Mouse (Mus musculus): ENCODE data around the gene Syngap1. TPM values are rescaled to one million over a fixed set of nuclear protein-coding genes. Genes with fewer than 3 reads are reported as not detected.

Syngap1 gene
- polyA plus RNA-seq, 1 experiment = 7.6 TPM

GRCm38 (mm10) chr17:26945824-26946495 is 4.9 kb downstream of the Syngap1 start:
- Histone ChIP-seq H3K4me3 (ENCODE audit: control insufficient read depth, insufficient read depth, low read length) (peak overlapping the region; percentile 28), H3K4me1 (replicated peaks; ENCODE audit: control insufficient read depth, insufficient read depth, low read length) (peaks cover 19% of the 10 kb centered on the region), H3K27me3 (ENCODE audit: control insufficient read depth, insufficient read depth, low read length) (peaks cover 10% of the 10 kb centered on the region; the same call in 1 of the 2 replicates), H3K36me3 (ENCODE audit: control insufficient read depth, insufficient read depth, low read length) (no peaks in the 10 kb centered on the region), H3K27ac (ENCODE audit: control insufficient read depth, insufficient read depth, low read length) (no peak overlapping the region)
- DNase-seq = no peak
- no peak for TF ChIP-seq POLR2A (IDR thresholded peaks at IDR 0.05; ENCODE audit: control insufficient read depth, extremely low read depth, insufficient read depth, low read length, poor library complexity)
- TF ChIP-seq CTCF (IDR thresholded peaks at IDR 0.05; ENCODE audit: borderline replicate concordance, control insufficient read depth, extremely low read depth, insufficient read depth, low read length, poor library complexity) = no peak
- WGBS = 65% methylated on average over 13 of the region's 13 CpGs

GRCm38 (mm10) chr17:26946567-26946966 is 5.5 kb downstream of the Syngap1 start:
- H3K27ac ChIP-seq (ENCODE audit: control insufficient read depth, insufficient read depth, low read length) = no peak overlapping the region
- H3K4me3 ChIP-seq (ENCODE audit: control insufficient read depth, insufficient read depth, low read length) = peak overlapping the region; percentile 28
- DNase-seq = no peak
- H3K4me1 ChIP-seq (replicated peaks; ENCODE audit: control insufficient read depth, insufficient read depth, low read length) = peaks cover 20% of the 10 kb centered on the region
- 3% methylated on average over 37 of the region's 37 CpGs for WGBS
- peaks cover 10% of the 10 kb centered on the region; the same call in 1 of the 2 replicates for H3K27me3 ChIP-seq (ENCODE audit: control insufficient read depth, insufficient read depth, low read length)
- TF ChIP-seq CTCF (IDR thresholded peaks at IDR 0.05; ENCODE audit: borderline replicate concordance, control insufficient read depth, extremely low read depth, insufficient read depth, low read length, poor library complexity) (no peak), POLR2A (IDR thresholded peaks at IDR 0.05; ENCODE audit: control insufficient read depth, extremely low read depth, insufficient read depth, low read length, poor library complexity) (no peak)
- H3K36me3 ChIP-seq (ENCODE audit: control insufficient read depth, insufficient read depth, low read length) = no peaks in the 10 kb centered on the region

- H3K27ac ChIP-seq (ENCODE audit: control insufficient read depth, insufficient read depth, low read length) = no peak overlapping the region
- no peak for DNase-seq
Measured at GRCm38 (mm10) chr17:26947231-26948100, 6.4 kb downstream of the Syngap1 start.

GRCm38 (mm10) chr17:26948316-26949050 is 7.4 kb downstream of the Syngap1 start:
- no peak for DNase-seq
- TF ChIP-seq POLR2A (IDR thresholded peaks at IDR 0.05; ENCODE audit: control insufficient read depth, extremely low read depth, insufficient read depth, low read length, poor library complexity) (no peak), CTCF (IDR thresholded peaks at IDR 0.05; ENCODE audit: borderline replicate concordance, control insufficient read depth, extremely low read depth, insufficient read depth, low read length, poor library complexity) (no peak)
- H3K4me3 ChIP-seq (ENCODE audit: control insufficient read depth, insufficient read depth, low read length) = peak overlapping the region; percentile 35
- peaks cover 10% of the 10 kb centered on the region; the same call in 1 of the 2 replicates for H3K27me3 ChIP-seq (ENCODE audit: control insufficient read depth, insufficient read depth, low read length)
- no peaks in the 10 kb centered on the region for H3K36me3 ChIP-seq (ENCODE audit: control insufficient read depth, insufficient read depth, low read length)
- 2% methylated on average over 68 of the region's 87 CpGs for WGBS
- H3K4me1 ChIP-seq (replicated peaks; ENCODE audit: control insufficient read depth, insufficient read depth, low read length) = peaks cover 30% of the 10 kb centered on the region
- no peak overlapping the region for H3K27ac ChIP-seq (ENCODE audit: control insufficient read depth, insufficient read depth, low read length)

More at GRCm38 (mm10) chr17:26947231-26948100, 6.4 kb downstream of the Syngap1 start:
- H3K36me3 ChIP-seq (ENCODE audit: control insufficient read depth, insufficient read depth, low read length) = no peaks in the 10 kb centered on the region
- no peak for TF ChIP-seq CTCF (IDR thresholded peaks at IDR 0.05; ENCODE audit: borderline replicate concordance, control insufficient read depth, extremely low read depth, insufficient read depth, low read length, poor library complexity)
- no peak for TF ChIP-seq POLR2A (IDR thresholded peaks at IDR 0.05; ENCODE audit: control insufficient read depth, extremely low read depth, insufficient read depth, low read length, poor library complexity)
- peaks cover 10% of the 10 kb centered on the region; the same call in 1 of the 2 replicates for H3K27me3 ChIP-seq (ENCODE audit: control insufficient read depth, insufficient read depth, low read length)
- peaks cover 27% of the 10 kb centered on the region for H3K4me1 ChIP-seq (replicated peaks; ENCODE audit: control insufficient read depth, insufficient read depth, low read length)
- no peak overlapping the region for H3K4me3 ChIP-seq (ENCODE audit: control insufficient read depth, insufficient read depth, low read length)
- WGBS = 88% methylated on average over 12 of the region's 12 CpGs

GRCm38 (mm10) chr17:26949051-26949577 is 8.1 kb downstream of the Syngap1 start:
- peaks cover 30% of the 10 kb centered on the region for H3K4me1 ChIP-seq (replicated peaks; ENCODE audit: control insufficient read depth, insufficient read depth, low read length)
- WGBS = 25% methylated on average over 14 of the region's 14 CpGs
- no peaks in the 10 kb centered on the region for H3K36me3 ChIP-seq (ENCODE audit: control insufficient read depth, insufficient read depth, low read length)
- H3K27me3 ChIP-seq (ENCODE audit: control insufficient read depth, insufficient read depth, low read length) = peaks cover 10% of the 10 kb centered on the region; the same call in 1 of the 2 replicates
- H3K4me3 ChIP-seq (ENCODE audit: control insufficient read depth, insufficient read depth, low read length) = no peak overlapping the region
- DNase-seq = no peak
- TF ChIP-seq CTCF (IDR thresholded peaks at IDR 0.05; ENCODE audit: borderline replicate concordance, control insufficient read depth, extremely low read depth, insufficient read depth, low read length, poor library complexity) = peak; percentile 56; the same call in 1 of the 2 replicates
- TF ChIP-seq POLR2A (IDR thresholded peaks at IDR 0.05; ENCODE audit: control insufficient read depth, extremely low read depth, insufficient read depth, low read length, poor library complexity) = no peak
- no peak overlapping the region for H3K27ac ChIP-seq (ENCODE audit: control insufficient read depth, insufficient read depth, low read length)
